Mouse (Mus musculus): ENCODE measurements around the gene Adipoq. TPM values are rescaled to one million over a fixed set of nuclear protein-coding genes. Genes with fewer than 3 reads are reported as not detected.
"Not testable (repeated sequence)": the region's sequence is repeated elsewhere in the genome, so short reads cannot be mapped to it uniquely, and the experiment has no call there.

Adipoq gene
- total and polyA plus RNA-seq, 3 experiments, result 5.9 to 52.5 (median 13.6) TPM

- no peak overlapping the region for H3K4me3 ChIP-seq
- 93% methylated on average over 5 of the region's 5 CpGs for WGBS
- peaks cover 3% of the 10 kb centered on the region for H3K36me3 ChIP-seq (ENCODE audit: control insufficient read depth, insufficient read depth, low read length)
- intact Hi-C loops (cut with DNase I), result no loop called here
- H3K27me3 ChIP-seq (ENCODE audit: control insufficient read depth, insufficient read depth, low read length), result no peaks in the 10 kb centered on the region
- H3K79me2 ChIP-seq (replicated peaks; ENCODE audit: control insufficient read depth, insufficient read depth, low read length), result no peaks in the 10 kb centered on the region
- H3K9ac ChIP-seq (ENCODE audit: low read depth, low read length), result no peak overlapping the region
- H3K4me1 ChIP-seq (ENCODE audit: control insufficient read depth, insufficient read depth, low read length), result peaks cover 10% of the 10 kb centered on the region
- TF ChIP-seq POLR2A (IDR thresholded peaks at IDR 0.05; ENCODE audit: insufficient read depth, low read depth, low read length) (no peak), CTCF (IDR thresholded peaks at IDR 0.05) (no peak), EP300 (IDR thresholded peaks at IDR 0.05; ENCODE audit: insufficient read depth, low read depth, low read length) (no peak)
- DNase-seq, result no peak
- no peak overlapping the region for H3K27ac ChIP-seq
These were observed 32.5 kb downstream of the Adipoq start for GRCm38 (mm10) chr16:23178796-23179195.

GRCm38 (mm10) chr16:23179436-23179835, 33.1 kb downstream of the Adipoq start:
- intact Hi-C loops (cut with DNase I), result not testable (repeated sequence)
- WGBS, result 92% methylated on average over 18 of the region's 18 CpGs

GRCm38 (mm10) chr16:23181054-23181453, 34.7 kb downstream of the Adipoq start:
- TF ChIP-seq CTCF (IDR thresholded peaks at IDR 0.05), result no peak
- no peak for TF ChIP-seq EP300 (IDR thresholded peaks at IDR 0.05; ENCODE audit: insufficient read depth, low read depth, low read length)
- no peak for TF ChIP-seq POLR2A (IDR thresholded peaks at IDR 0.05; ENCODE audit: insufficient read depth, low read depth, low read length)
- Histone ChIP-seq H3K79me2 (replicated peaks; ENCODE audit: control insufficient read depth, insufficient read depth, low read length) (no peaks in the 10 kb centered on the region), H3K9ac (ENCODE audit: low read depth, low read length) (no peak overlapping the region), H3K36me3 (ENCODE audit: control insufficient read depth, insufficient read depth, low read length) (peaks cover 3% of the 10 kb centered on the region), H3K4me3 (no peak overlapping the region), H3K27ac (no peak overlapping the region), H3K4me1 (ENCODE audit: control insufficient read depth, insufficient read depth, low read length) (peaks cover 6% of the 10 kb centered on the region), H3K27me3 (ENCODE audit: control insufficient read depth, insufficient read depth, low read length) (no peaks in the 10 kb centered on the region)
- intact Hi-C loops (cut with DNase I), result no loop called here
- no peak for DNase-seq
- WGBS, result 56% methylated on average over 4 of the region's 4 CpGs

More at GRCm38 (mm10) chr16:23179436-23179835, 33.1 kb downstream of the Adipoq start:
- not testable (repeated sequence) for H3K27me3 ChIP-seq (ENCODE audit: control insufficient read depth, insufficient read depth, low read length); H3K79me2 ChIP-seq (replicated peaks; ENCODE audit: control insufficient read depth, insufficient read depth, low read length); DNase-seq; H3K9ac ChIP-seq (ENCODE audit: low read depth, low read length); H3K27ac ChIP-seq; H3K4me3 ChIP-seq; H3K4me1 ChIP-seq (ENCODE audit: control insufficient read depth, insufficient read depth, low read length); H3K36me3 ChIP-seq (ENCODE audit: control insufficient read depth, insufficient read depth, low read length)

- Histone ChIP-seq H3K9ac (ENCODE audit: low read depth, low read length) (no peak overlapping the region), H3K79me2 (replicated peaks; ENCODE audit: control insufficient read depth, insufficient read depth, low read length) (no peaks in the 10 kb centered on the region), H3K4me3 (no peak overlapping the region), H3K36me3 (ENCODE audit: control insufficient read depth, insufficient read depth, low read length) (no peaks in the 10 kb centered on the region), H3K27ac (peak overlapping the region; percentile 6; the same call in 1 of the 2 replicates), H3K4me1 (ENCODE audit: control insufficient read depth, insufficient read depth, low read length) (peaks cover 5% of the 10 kb centered on the region), H3K27me3 (ENCODE audit: control insufficient read depth, insufficient read depth, low read length) (no peaks in the 10 kb centered on the region)
- intact Hi-C loops (cut with DNase I), result no loop called here
- no peak for DNase-seq
- TF ChIP-seq CTCF (IDR thresholded peaks at IDR 0.05) (no peak), POLR2A (IDR thresholded peaks at IDR 0.05; ENCODE audit: insufficient read depth, low read depth, low read length) (no peak), EP300 (IDR thresholded peaks at IDR 0.05; ENCODE audit: insufficient read depth, low read depth, low read length) (no peak)
- 67% methylated on average over 3 of the region's 3 CpGs for WGBS
These were observed 35.2 kb downstream of the Adipoq start for GRCm38 (mm10) chr16:23181487-23181886.

- no peak for TF ChIP-seq CTCF (IDR thresholded peaks at IDR 0.05)
- TF ChIP-seq EP300 (IDR thresholded peaks at IDR 0.05; ENCODE audit: insufficient read depth, low read depth, low read length), result no peak
- no peak for TF ChIP-seq POLR2A (IDR thresholded peaks at IDR 0.05; ENCODE audit: insufficient read depth, low read depth, low read length)
- Histone ChIP-seq H3K4me3 (no peak overlapping the region), H3K36me3 (ENCODE audit: control insufficient read depth, insufficient read depth, low read length) (no peaks in the 10 kb centered on the region), H3K27me3 (ENCODE audit: control insufficient read depth, insufficient read depth, low read length) (no peaks in the 10 kb centered on the region), H3K79me2 (replicated peaks; ENCODE audit: control insufficient read depth, insufficient read depth, low read length) (no peaks in the 10 kb centered on the region), H3K4me1 (ENCODE audit: control insufficient read depth, insufficient read depth, low read length) (peaks cover 2% of the 10 kb centered on the region), H3K9ac (ENCODE audit: low read depth, low read length) (no peak overlapping the region), H3K27ac (peak overlapping the region; percentile 28; the same call in 1 of the 2 replicates)
- DNase-seq, result no peak
- 73% methylated on average over 1 of the region's 1 CpGs for WGBS
- intact Hi-C loops (cut with DNase I), result no loop called here
These were observed 35.7 kb downstream of the Adipoq start for GRCm38 (mm10) chr16:23181942-23182597.

DNA sequence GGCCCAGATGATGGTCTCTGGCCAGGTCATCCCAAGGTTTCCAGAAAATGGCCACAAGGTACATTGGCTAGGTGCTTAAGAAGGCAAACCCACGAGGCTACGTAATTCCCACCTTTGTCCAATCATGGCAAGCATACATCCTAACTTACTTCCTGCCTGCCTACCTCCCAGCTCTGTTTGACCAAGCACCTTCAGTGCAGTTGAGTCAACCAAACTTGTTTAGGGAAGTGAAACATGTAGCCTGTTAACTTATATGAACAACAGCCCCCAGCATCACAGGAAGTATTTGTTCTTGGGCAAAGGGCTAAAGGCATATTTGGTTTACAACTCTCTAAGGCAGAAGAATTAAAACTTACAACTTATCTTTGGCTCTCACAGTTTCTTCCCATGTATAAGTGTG, 39.5 kb downstream of the Adipoq start:
- H3K4me1 ChIP-seq (ENCODE audit: control insufficient read depth, insufficient read depth, low read length), result peaks cover 2% of the 10 kb centered on the region
- WGBS, result 90% methylated on average over 2 of the region's 2 CpGs
- H3K27ac ChIP-seq, result no peak overlapping the region
- intact Hi-C loops (cut with DNase I), result no loop called here
- H3K4me3 ChIP-seq, result no peak overlapping the region
- no peak for DNase-seq
- TF ChIP-seq CTCF (IDR thresholded peaks at IDR 0.05), result no peak
- no peak for TF ChIP-seq POLR2A (IDR thresholded peaks at IDR 0.05; ENCODE audit: insufficient read depth, low read depth, low read length)
- no peak for TF ChIP-seq EP300 (IDR thresholded peaks at IDR 0.05; ENCODE audit: insufficient read depth, low read depth, low read length)
- H3K27me3 ChIP-seq (ENCODE audit: control insufficient read depth, insufficient read depth, low read length), result no peaks in the 10 kb centered on the region
- no peaks in the 10 kb centered on the region for H3K79me2 ChIP-seq (replicated peaks; ENCODE audit: control insufficient read depth, insufficient read depth, low read length)
- H3K9ac ChIP-seq (ENCODE audit: low read depth, low read length), result no peak overlapping the region
- no peaks in the 10 kb centered on the region for H3K36me3 ChIP-seq (ENCODE audit: control insufficient read depth, insufficient read depth, low read length)

Data from heart, adult 2 months (tissue).